Mouse (Mus musculus) T-cell, adult 2 months (primary cell): ENCODE results near the gene Smarcd1.

Source experiments
- DNase-seq: peaks from one replicate; pipeline ENCODE4 v3.0.0; 2022; ENCODE audit warnings: low spot score

Gene Smarcd1

GRCm38 (mm10) chr15:99731678-99732077, 29.7 kb downstream of the Smarcd1 start:
- no peak for DNase-seq

GRCm38 (mm10) chr15:99733186-99733585, 31.3 kb downstream of the Smarcd1 start:
- DNase-seq, result no peak

GRCm38 (mm10) chr15:99735631-99736030, 33.7 kb downstream of the Smarcd1 start:
- peak; percentile 98 for DNase-seq

GRCm38 (mm10) chr15:99736675-99737074, 34.7 kb downstream of the Smarcd1 start:
- DNase-seq, result no peak

GRCm38 (mm10) chr15:99740229-99740628, 38.3 kb downstream of the Smarcd1 start:
- DNase-seq, result no peak

- no peak for DNase-seq
Observed at GRCm38 (mm10) chr15:99754204-99754603, 52.3 kb downstream of the Smarcd1 start.
